Mouse (Mus musculus) megakaryocyte, embryonic 14.5 days (primary cell): ENCODE measurements around the gene Gm6337. TPM values are rescaled to one million over a fixed set of nuclear protein-coding genes. Genes with fewer than 3 reads are reported as not detected.
"Not testable (repeated sequence)": the region's sequence is repeated elsewhere in the genome, so short reads cannot be mapped to it uniquely, and the experiment has no call there.

ENCODE experiments used
- H3K27me3 ChIP-seq: replicated peaks from 2 replicates; pipeline ENCODE3; 2012; ENCODE audit warnings: inconsistent platforms
- H3K36me3 ChIP-seq: replicated peaks from 2 replicates; pipeline ENCODE3; 2012; ENCODE audit warnings: low read length, inconsistent platforms, mixed read lengths
- H3K4me1 ChIP-seq: 2 replicates; pipeline ENCODE4 v1.6.1; 2012; ENCODE audit warnings: inconsistent platforms
- H3K4me3 ChIP-seq: replicated peaks from 2 replicates; pipeline ENCODE3; 2012; ENCODE audit warnings: moderate library complexity, mild to moderate bottlenecking, inconsistent platforms
- H3K9me3 ChIP-seq: 2 replicates; pipeline ENCODE4 v1.6.1; 2012; ENCODE audit warnings: inconsistent platforms
- polyA plus RNA-seq: library from polyadenylated mRNA; stranded (reverse); fragments of >175 nt; gene quantifications from 2 replicates; pipeline ENCODE4 v1.2.3, GENCODE M21; 2012; ENCODE audit warnings: low replicate concordance; ENCODE audit not compliant: insufficient read depth

Gene Gm6337
- 0.97 TPM in 1 of 2 replicates, not detected in the other for polyA plus RNA-seq

DNA sequence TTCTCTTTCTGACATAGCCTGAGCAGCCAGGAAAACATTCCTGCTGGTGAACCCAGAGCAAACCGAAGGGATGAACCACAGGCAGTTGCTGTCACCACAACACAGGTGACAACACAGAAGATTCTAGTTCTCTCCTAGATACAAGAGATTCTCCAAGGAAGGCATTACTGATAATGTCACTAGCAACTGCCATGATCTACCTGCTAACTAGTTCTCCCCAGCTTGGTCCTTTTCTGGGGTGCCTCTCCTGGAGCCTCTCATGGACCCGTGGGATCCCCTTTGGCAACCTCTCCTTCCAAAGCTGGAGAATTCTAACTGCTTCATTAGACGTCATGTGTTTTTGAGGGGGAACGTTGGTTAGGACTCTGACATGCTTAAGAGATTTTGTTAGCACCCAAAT lies at the start of gene Gm6337:
TSS of gene Gm6337 (minus strand) at position 101 of the 400 bp plus-strand sequence.
- not testable (repeated sequence) for H3K4me1 ChIP-seq, H3K4me3 ChIP-seq, H3K36me3 ChIP-seq, H3K9me3 ChIP-seq, H3K27me3 ChIP-seq

DNA sequence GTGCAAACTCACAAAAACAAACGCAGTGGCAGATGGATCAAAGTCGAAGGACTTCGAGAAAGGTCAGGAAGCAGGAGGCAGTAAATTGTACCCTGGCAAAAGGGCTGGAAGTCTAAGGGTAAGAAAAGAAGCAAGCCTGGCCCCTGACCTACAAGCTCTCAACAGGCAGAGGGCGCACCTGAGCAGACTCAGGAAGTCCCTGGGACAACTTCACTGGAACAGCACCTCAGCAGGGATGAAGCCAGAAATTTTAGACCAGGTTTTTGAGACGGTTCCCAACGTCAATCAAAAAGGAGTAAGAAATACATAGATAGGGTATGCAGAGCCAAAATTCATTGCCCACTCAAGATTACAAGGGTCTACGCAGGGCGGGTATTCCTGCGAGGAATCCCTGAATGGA lies 49.4 kb upstream of the Gm6337 start:
- not testable (repeated sequence) for H3K4me1 ChIP-seq, H3K4me3 ChIP-seq, H3K9me3 ChIP-seq, H3K36me3 ChIP-seq, H3K27me3 ChIP-seq

DNA sequence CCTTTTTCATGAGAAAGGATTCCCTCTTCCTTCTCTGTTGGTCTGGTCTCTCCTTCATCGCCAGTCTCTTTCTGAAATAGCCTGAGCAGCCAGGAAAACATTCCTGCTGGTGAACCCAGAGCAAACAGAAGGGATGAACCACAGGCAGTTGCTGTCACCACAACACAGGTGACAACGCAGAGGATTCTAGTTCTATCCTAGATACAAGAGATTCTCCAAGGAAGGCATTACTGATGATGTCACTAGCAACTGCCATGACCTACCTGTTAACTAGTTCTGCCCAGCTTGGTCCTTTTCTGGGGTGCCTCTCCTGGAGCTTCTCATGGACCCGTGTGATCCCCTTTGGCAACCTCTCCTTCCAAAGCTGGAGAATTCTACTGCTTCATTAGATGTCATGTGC lies 35.8 kb upstream of the Gm6337 start, which contains the start of gene Gm8206:
TSS of gene Gm8206 (minus strand) at position 101 of the 400 bp plus-strand sequence.
- not testable (repeated sequence) for H3K9me3 ChIP-seq, H3K27me3 ChIP-seq, H3K36me3 ChIP-seq, H3K4me1 ChIP-seq, H3K4me3 ChIP-seq

Other genes with a start within 250 kb of the Gm6337 start
- not detected in 2 replicates for gene Gm3424, start 227.9 kb downstream of the Gm6337 start, polyA plus RNA-seq
- not detected in 2 replicates for gene Gm8237, start 177.9 kb downstream of the Gm6337 start, polyA plus RNA-seq
- not detected in 2 replicates for gene Gm3248, start 96.5 kb downstream of the Gm6337 start, polyA plus RNA-seq
- gene Gm3453, start 79.1 kb downstream of the Gm6337 start, polyA plus RNA-seq, result not detected in 2 replicates
- not detected in 2 replicates for gene Gm8206, start 35.7 kb upstream of the Gm6337 start, polyA plus RNA-seq
- not detected in 2 replicates for gene Gm3468, start 50.4 kb upstream of the Gm6337 start, polyA plus RNA-seq
- not detected in 2 replicates for gene Gm3476, start 67.5 kb upstream of the Gm6337 start, polyA plus RNA-seq
- gene Gm21560, start 161.0 kb upstream of the Gm6337 start, polyA plus RNA-seq, result not detected in 2 replicates
- not detected in 2 replicates for gene Gm3411, start 229.0 kb upstream of the Gm6337 start, polyA plus RNA-seq
- not detected in 2 replicates for gene Gm21103, start 246.6 kb upstream of the Gm6337 start, polyA plus RNA-seq